Mouse (Mus musculus) frontal cortex, postnatal 10 days (tissue): ENCODE data around the gene Gm43552.
"Not testable (repeated sequence)": the region's sequence is repeated elsewhere in the genome, so short reads cannot be mapped to it uniquely, and the experiment has no call there.

ENCODE experiments used
- DNase-seq, 2 experiments: peaks; one replicate each; pipeline ENCODE4 v3.0.0; 2022; ENCODE audit warnings: low spot score in 2 of 2, mixed read lengths in 1 of 2

Gene Gm43552

DNA sequence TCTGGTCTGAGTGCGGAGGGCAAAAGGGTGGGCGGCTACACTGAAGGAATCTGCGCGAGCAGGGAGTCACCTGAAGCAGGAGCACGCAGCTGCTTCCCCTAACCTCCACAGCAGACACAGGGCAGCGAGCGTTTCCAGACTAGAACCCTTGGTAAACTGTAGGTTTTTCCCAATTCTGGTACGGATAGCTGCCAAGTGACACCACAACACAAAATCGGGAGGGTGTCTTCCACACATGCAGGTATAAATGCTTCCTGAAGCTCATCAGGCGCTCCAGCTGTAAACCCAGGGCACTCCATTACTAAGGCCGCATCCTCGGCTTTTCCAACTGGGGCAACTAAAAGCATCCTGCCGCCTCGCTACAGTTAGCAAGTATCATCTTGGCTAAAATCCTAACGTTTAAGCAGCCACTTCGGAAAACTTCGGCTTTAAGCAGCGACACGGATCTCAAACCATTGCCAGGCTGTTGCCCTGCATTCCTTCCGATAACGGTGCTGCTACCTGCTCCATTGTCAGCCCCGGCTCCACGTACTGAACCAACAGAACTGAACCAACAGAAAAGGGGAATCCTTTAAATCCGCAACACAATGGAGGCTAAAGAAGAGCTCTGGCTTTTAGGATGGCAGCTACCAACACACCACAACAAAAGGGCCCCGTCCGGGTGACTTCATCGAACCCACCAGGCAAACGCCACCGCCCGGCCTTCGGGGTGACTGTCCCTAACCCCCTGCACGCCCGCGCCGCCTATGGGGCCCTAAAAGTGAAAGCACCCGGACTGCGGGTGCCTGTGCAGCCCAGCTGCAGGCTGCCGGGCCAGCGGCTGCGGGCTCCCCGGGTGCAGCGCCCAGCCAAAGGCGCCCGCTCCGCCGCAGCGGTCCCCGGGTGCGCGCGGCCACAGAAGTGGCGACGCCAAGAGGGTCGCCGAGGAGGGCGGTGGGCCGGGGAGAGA lies 592 bp downstream of the Gm43552 start:
- peak; percentile 50 to 68 for DNase-seq

DNA sequence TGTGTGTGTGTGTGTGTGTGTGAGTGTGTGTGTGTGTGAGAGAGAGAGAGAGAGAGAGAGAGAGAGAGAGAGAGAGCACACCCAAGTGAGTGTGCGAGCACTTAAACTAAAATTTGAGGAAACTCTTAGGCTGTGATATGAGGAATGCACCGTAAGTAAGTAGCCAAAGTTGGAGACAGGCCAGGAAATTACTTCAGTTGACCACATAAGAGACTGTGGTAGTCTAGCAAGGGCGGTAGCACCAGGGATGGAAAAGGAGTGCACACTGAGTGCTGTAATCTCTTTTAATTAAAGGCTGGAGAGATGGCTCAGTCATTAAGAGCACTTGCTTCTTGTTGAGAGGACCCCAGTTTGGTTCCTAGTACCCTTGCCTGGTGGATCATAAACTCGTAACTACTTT lies 2.8 kb downstream of the Gm43552 start:
- no peak for DNase-seq

DNA sequence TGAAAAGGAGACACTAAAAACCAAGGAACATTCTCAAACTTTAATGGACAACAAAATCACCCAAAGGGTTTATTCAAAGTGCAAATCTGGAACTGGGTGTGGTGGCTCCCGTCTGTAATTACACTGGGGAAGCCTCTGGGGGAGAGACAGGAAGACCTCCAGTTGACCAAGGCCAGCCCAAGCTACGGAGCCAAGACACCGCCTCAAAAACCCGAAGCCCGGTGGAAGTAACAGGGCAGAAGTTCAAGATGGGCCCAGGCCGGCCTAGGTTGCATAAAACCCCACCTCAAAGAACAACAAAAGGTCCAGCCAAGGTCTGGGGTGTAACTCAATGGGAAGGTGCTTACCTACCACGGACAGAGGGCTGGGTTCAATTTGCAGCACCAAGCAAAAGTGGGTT lies 3.9 kb downstream of the Gm43552 start:
- DNase-seq: no peak

DNA sequence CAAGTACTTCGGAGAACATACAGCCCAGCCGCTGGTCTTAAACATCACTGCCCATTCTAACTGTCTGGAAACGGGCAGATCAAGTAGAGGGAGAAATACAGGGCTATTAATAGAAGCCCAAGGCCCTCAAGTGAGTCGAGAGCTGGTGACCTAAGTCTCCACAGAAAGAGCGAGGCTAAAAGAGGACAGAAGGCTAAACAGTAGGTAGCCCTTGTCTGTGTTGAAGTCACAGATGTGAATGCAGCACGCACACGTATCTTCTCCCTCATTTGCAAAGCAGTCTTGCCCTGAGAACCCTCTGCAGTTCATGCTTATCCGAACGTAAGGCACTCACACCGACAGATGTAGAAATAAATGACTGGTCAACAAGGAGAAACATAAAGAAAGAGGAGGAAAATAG lies 5.3 kb downstream of the Gm43552 start:
- no peak for DNase-seq

DNA sequence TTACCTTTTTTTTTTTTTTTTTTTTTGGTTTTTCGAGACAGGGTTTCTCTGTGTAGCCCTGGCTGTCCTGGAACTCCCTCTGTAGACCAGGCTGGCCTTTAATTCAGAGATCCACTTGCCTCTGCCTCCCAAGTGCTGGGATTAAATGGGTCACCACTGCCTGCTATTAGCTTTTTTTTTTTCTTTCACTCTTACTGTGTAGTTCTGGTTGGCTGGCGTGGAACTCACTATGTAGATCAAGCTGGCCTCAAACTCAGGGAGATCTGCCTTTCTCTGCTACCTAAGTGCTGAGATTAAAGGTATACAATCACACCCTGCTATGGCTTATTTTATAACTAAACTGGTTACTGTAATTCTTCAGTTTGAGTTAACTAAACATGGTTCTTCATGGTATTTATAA lies 6.1 kb downstream of the Gm43552 start:
- DNase-seq: no peak

DNA sequence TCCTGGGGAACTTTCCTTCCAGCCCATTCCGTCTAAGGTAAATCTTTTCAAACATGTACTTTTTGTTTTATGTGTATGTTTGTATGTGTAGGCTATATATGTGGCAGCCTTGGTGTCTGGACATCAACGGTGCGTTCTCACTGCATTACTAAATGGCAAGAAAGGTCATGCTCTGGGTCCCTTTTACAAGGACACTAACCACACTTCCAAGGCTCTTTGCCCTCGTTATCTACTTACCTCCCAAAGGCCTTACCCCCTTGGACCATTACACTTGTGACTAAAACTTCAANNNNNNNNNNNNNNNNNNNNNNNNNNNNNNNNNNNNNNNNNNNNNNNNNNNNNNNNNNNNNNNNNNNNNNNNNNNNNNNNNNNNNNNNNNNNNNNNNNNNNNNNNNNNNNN lies 9.6 kb downstream of the Gm43552 start:
- no peak for DNase-seq

DNA sequence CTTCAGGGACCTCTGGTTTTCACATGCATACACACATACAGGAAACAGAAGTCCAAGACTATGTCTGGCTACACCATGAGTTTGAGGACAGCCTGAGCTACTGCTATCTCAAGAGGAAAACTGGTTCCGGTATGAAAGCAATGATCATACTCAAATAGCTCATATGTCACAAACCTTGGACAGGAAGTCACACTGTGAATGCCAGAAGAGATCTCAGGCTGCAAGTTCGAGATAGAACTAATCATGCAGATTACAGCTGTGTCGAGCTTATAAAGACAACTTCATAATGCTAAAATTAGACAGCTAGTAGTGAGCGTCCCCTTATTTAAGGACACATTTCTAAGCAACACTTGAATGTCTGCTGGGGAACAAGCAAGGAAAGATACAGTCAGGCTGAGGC lies 12.1 kb downstream of the Gm43552 start:
- no peak for DNase-seq

DNA sequence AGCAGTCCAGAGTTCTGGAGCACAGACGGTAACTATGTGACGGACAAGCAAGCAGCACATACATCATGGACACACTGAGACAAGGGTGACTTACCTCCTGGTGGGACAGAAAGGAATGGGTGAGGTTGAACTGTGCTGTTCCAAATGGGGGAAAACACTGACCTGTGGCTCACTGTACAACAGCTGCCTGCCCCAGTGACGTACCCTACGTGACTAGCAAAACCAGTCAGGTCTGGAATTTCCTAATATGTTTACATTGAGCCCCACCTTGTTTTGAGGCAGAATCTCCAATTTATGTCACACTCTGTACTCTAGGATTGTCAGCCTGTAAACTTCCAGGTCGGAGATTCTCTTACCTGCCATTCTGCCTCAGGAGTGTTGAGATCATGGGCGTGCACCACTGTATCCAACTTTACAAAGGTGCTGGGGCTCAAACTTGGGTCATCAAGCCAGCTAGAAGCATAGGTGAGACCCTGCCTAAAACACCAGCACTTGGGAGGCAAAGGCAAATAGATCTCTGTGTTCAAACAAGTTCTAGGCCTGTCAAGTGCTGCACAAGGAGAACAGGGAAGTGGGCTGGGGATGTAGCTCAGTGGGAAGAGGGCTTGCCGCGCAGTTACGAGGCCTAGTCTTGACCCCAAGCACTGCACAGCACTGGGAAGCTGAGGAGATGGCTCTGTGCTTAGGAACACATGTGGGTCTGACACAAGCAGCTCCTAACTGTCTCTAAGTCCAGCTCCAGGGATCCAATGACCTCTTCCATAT lies 12.8 kb downstream of the Gm43552 start:
- DNase-seq: no peak

DNA sequence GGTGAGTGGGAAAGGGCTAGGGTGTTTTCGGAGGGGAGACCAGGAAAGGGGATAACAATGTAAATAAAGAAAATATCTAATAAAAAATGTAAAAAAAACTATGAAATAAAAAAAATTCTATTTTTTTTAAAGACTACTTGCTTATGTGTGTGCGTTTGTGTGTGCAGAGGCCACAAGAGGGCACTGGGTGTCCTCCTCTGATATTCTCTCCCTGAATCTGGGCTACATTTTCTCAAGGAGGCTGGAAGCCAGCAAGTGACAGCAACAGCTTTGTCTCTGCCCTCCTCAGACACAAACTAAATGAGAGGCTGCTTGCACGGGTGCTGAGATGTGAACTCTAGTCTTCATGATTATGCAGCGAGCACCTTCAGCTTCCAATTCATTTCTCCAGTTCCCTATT lies 14.4 kb downstream of the Gm43552 start:
- no peak for DNase-seq

DNA sequence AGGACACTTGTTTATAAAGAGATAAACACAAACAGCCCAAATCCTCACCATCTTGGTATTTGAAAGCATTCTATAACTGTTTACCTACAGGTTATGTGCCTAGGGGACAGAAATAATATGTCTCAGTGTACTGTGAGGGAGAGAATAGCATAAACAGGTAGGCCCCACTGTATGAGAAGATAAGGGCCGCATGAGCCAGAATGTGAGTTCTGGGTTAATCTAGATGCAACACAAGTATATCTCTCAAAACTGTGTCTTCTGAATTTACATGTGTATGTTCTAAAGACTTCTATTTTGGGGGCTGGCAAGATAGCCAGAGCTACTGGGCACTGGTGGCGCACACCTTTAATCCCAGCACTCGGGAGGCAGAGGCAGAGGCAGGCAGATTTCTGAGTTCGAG lies 15.9 kb downstream of the Gm43552 start:
- DNase-seq: not testable (repeated sequence)

DNA sequence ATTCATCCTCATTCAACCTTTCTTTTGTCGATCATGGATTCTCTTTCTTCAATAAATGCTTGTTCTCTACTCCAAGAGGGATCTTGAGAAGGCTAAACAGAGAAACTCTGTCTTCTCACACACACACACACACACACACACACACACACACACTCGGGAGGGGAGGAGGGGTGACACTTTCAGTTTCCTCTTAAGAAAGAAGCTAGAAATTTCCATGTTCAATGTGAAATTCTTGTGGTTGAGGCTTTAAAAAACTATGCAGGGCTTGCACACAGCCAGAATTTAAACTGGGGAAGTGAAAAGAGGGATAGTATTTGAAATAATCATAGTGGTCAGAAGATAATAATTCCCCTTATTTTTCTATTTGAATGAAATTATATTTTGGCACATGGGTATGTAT lies 16.8 kb downstream of the Gm43552 start:
- no peak for DNase-seq

DNA sequence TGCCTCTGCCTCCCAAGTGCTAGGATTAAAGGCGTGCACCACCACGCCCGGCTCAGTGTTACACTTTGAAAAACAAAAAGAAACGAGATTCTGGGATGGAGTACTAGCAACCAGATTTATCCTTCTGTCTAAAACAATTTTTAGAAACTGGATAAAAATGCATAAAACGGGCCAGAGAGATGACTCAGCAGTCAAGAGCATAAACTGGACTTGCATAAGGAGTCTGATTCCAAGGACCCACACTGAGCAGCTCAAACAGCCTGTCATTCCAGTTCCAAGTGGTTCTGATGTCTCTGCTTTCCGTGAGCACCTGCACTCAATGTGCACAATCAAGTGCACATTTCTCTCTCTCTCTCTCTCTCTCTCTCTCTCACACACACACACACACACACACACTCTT lies 22.9 kb downstream of the Gm43552 start:
- no peak for DNase-seq

DNA sequence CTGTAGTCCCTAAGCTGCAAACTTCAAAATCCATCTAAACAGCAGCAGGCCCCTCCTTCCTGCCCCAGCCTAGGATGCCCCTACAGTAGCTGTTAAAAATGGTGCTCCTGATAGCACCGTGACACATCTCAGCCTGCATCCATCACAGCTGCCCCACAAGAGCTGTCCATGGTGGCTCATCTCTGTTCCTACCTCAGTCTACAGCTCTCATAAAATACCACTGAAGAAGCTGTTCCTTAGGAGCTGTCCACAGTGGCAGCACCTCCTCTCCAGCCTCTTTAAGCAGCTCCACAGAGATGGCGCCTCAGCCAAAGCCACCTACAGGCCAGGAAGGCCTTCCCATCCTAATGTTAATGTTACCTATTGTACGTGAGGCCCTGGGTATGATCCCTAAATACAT lies 25.7 kb downstream of the Gm43552 start:
- DNase-seq: no peak

DNA sequence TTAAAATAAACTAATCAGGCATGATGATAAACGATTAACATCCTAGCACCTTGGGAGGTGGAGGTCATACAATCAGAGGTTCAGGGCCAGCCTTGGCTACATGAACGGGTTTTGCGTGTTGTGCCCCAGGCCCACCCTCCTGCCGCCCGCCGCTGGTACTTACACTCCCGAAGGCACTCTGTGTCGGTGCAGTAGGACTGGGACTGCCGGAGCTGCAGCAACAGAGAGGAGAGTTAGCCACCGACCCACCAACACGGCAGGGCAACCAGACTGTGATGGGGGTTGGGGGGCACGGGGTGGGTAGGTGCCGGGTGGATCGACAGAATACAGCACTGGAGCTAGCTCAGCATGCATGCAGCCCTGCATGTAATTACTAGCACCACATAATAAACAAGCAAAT lies 32.3 kb downstream of the Gm43552 start:
- no peak for DNase-seq

DNA sequence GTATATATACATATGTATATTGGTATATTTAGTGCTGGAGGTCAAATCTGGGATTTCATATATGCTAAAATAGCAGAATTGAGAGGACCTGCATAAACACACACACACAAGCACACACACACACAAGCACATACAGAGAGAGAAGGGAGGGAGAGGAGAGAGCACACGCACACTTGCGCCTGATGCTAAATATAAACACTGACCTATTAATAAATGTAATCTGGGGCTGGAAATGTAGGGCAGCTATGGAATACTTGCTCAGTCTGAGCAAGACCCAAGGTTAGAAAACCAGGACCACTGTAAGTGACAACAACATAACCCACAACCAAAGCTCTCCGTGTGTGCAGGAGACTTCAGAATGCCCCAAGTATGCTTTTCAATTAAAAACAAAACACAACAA lies 33.2 kb downstream of the Gm43552 start:
- no peak for DNase-seq

DNA sequence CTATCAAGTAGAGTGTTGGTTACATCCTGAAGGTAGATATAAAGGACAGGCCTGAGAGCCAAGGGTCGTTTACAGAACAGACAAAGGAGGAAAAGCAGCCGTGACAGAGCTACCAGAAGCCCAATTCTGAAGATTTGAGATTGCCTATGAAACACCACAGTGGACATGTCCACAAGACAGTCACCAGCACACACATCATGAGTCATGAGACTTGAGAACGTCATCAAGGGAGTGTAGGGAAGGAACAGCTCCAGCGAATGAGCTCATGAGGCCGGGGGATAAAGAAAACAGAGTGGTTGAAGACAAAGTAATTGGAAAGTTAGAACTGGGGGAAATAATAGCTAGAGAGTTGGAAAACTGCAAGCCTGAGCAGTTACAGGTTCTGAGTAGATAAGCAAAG lies 34.8 kb downstream of the Gm43552 start:
- no peak for DNase-seq

DNA sequence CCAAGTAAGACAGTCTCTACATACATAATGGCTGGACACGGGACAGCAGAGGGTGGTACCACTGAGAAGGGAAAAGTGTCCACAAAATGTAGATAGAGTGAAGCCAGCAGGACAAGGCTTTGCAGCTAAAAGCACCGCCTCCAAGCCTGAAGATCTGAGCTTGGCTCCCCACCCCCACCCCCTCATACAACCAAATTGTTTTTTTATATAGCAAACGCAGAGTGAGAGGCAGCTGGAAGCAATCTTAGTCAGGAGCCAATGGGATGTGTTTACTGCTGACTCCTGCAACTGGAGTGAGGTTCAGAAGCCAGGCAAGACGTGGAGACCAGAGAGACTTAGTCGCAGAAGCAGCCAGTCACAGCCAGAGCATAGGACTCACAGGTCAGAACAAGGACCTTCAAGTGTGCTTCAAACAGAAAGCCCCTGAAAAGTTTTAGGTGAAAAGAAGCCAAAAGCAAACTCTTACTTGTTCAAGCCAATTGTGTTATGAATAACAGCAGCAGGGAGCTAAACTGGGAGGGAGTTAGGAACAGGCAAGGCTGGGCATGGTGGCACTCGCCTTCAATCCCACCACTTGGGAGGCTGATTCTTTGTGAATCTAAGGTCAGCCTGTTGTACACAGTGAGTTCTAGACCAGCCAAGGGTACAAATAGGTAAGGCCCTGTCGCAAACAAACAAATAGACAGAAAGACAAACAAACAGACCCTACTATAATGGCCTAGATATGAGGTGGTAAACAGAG lies 35.4 kb downstream of the Gm43552 start:
- DNase-seq: no peak

DNA sequence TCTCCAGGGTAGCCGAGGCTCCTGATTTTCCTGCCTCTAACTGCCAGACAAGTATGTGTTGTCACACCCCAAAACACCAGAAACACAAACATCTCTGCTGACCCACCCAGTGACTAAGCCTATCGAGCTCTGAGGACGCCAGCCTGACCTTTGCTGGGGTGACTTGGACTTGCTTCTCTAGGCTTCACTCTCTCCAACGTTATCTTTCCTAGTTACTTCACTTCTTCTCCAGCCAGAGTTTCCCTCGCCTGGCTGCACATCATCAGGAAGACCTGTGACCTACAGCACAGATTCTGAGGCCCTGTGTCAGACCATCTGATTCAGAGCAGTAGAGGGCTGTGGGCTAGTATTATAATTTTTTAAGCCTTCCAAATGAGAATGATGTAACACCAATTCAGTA lies 37.9 kb downstream of the Gm43552 start:
- no peak for DNase-seq

DNA sequence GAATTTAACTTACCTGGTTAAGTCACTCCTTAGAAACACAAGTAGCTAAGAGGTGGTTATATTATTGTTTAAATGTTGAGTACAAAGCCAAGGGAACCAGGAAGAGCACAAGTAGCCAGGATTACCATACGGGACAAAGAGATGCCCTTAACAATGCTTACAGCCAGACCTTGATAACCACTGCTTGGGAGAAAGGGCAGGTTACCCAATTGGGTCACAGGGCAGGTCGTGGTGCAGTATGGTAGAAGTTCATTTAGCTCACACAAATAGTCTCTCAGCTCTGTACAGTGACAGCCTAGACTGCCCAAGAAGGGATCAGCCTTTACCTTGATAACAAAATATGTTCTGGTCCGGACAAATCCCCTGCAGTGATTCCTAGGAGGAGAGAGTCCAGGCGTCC lies 43.7 kb downstream of the Gm43552 start:
- DNase-seq: no peak

DNA sequence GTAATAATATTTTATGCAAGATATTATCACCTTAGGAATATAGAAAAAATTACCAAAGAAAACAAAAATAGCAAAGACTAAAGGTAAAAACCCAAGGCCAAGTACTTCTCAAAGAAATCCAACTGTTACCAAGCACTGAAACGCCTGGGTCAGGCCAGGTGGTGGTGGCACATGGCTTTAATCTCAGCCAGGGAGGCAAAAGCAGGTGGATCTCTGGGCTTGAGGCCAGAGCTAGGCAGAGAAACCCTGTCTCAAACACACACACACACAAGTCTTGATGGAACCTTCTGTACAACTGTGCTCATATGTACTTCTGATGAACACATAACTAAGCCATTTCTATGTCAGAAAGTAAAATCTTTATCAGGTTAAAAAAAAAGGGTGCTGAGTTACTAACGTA lies 44.8 kb downstream of the Gm43552 start:
- DNase-seq: no peak

DNA sequence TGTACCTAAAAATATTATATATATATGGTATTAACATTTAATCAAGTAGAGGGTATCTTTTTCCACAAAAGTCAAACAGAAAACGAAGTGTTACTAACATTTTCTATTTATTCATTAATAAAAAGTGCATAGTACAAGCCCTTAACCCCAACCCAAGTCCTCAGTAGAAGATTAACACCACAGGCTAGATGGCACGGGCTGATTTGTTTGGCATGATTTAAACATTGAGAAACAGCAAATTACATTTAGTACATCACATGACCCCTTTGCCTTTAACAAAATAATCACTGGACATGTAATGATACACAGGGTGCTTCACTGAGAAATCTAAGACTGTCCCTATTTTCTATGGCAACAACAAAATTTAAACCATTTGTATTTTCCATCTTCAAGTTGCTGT lies 45.9 kb downstream of the Gm43552 start:
- no peak for DNase-seq

DNA sequence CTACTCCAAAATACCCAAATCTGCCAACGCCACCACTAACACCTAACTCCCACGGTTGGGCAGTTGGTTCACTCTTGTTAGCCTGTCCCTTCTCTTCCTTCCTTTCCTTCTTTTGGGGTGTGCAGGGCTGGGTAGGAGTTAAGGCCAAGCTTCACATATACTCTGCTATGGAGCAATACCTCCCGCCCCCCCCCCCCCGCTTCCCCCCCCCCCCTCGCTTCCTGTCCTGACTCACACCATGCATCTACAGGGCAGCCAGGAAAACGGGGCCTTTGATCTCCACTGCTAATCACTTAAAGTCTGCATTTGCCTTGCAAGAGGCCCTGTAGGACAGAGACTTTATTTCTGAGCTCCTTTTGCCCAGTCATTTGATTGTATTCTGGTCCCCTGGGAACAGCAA lies 47.7 kb downstream of the Gm43552 start:
- DNase-seq: no peak
